Mouse (Mus musculus) layer of hippocampus, adult 18-20 months (tissue): Measurements from ENCODE around the gene Fam83g. TPM values are rescaled to one million over a fixed set of nuclear protein-coding genes. Genes with fewer than 3 reads are reported as not detected.
A peak's percentile ranks its signal among the peaks of the same experiment; 100 is the strongest.
"Not testable (repeated sequence)": the region's sequence is repeated elsewhere in the genome, so short reads cannot be mapped to it uniquely, and the experiment has no call there.

Experiments used
- DNase-seq, 2 experiments: peaks; one replicate each; pipeline ENCODE4 v3.0.0; 2022; ENCODE audit warnings: low spot score in 2 of 2
- long read RNA-seq: library from polyadenylated mRNA; stranded (forward); transcript quantifications from one replicate; pipeline ENCODE4 v2.0.0, GENCODE M21; 2021
- total RNA-seq, 2 experiments: library from RNA; stranded (reverse); gene quantifications; 2 replicates each; pipeline ENCODE4 v1.2.3; 2021

The Fam83g gene
- under 1 TPM in 1 of 2 experiments, not detected in 1; 0.07 TPM for total RNA-seq
- long read RNA-seq, full-length matches to known transcripts: 1 of 1 reads
- long read RNA-seq, partial matches to known transcripts: 0 of 1 reads
- long read RNA-seq, other reads (novel, unspliced or antisense): 0 of 1 reads

DNA sequence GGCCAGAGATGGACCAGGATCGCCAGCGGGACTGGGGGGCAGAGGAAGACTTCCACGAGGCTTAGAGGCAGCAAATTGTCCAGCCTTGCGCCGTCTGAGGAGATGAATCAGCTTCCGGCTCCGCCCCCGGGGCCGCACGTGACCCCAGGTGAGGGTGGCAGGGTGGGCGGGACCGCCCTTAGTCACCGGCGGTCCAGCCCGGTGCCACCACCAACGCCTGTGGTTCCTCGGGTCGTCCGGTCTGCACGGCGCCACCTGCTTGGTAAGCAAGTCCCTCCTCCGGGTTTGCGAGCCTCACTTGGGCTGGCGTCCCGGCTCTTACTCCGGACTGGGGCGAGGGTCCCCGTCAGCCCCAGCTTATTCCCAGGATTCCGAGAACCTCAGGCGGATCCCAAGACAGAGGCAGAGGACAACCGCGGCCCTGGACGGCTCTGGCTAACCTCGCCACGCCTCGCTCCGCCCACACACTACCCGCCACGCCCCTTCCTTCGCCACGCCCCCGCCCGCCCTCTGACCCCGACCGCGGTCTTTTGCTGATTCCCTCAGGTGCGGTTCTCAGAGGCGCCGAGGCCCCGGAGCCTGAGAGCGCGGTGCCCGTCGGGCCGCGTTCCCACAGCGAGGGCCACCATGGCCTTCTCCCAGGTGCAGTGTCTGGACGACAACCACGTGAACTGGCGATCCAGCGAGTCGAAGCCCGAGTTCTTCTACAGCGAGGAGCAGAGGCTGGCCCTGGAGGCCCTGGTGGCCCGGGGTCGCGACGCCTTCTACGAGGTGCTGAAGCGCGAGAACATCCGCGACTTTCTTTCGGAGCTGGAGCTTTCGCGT, at the start of gene Fam83g:
TSS of gene Fam83g (plus strand) at position 185 of the 825 bp plus-strand sequence.
- no peak for DNase-seq

DNA sequence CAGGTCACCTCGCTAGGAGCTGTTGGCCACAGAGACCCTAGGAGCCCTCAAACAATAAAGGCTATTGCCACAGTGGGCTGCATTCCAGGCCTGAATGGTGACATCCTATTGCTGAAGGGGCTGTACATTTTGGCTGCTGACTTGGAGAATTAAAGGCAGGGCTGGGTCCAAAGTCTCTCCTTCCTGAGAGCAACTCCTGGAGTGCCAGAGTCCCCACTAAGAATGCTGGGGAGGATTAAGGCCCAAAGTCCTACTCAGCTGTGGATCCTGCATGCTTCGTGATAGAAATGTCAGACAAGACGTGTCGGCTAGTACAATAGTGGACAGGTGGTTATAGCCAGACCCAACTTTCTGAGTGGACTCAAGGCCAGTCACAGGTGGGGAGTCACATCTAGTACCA, 47.6 kb upstream of the Fam83g start:
- DNase-seq: not testable (repeated sequence)

DNA sequence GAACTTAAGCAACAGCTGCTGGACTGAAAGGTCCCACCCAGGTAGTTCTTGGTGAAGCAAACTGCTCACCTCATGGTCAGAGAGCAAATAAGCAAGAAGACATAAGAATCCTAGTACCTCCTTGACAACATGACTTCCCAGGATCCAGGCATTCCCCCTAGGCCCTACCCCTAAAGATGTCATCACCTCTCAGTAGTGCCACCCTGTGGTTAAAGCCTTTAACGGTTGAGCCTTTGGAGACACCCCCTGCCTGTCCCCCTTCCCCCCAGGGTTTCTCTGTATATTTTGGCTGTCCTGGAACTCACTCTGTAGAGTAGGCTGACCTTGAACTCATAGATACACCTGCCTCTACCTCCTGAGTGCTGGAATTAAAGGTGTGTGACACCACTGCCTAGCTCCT, 46.5 kb upstream of the Fam83g start:
- no peak for DNase-seq

DNA sequence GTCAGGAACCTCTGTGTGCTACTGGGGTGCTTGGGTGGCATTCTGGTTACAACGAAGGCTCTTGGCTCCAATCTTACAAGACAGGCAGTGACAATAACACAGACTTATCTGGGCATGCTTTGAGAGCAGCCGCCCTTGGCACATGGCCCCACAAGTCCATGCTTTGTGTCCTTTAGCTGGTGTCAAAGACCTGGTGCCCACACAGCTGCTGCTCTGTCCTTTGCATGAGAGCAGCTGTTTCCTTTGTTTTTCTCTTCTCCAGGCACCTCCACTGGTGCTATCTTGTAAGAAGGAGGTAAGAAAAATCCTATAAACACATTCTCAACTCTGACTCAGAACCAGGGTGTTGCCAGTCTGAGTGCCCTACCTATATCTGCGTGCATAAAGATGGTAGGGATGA, 46.0 kb upstream of the Fam83g start:
- no peak for DNase-seq

DNA sequence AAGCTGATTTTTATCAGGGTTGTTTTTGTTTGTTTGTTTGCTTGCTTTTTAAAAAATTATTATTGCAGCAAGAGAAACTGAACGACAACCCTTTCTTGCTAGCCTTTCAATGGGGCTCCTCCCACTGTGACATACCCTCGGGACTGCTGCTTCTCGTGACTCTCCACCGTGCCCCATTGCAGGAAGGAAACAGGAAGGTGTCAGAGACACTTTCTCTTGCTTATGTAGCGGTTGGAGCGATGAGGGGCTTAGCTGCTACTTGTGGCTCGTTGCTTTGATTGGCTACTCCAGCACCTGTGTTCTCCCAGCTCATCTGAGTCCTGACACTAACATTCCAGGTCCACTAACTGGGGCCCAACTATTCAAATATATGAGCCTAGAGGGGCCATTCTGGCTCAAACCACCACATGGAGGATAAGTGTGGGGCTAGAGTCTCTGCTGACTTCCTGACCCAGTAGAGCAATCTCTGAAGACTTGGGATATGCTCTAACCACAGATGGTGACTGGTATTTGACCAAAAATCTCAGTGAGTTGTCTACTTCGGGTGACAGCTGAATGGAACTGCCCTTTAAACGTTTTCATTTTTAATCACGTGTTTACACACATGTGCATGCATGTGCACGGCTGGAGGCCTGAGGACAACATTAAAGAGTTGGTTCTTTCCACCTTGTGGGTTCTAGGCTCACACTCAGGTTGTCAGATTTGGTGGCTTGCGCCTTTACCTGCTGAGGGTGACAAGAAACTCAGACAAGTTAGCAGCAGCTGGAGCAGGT, 44.9 kb upstream of the Fam83g start:
- no peak for DNase-seq

DNA sequence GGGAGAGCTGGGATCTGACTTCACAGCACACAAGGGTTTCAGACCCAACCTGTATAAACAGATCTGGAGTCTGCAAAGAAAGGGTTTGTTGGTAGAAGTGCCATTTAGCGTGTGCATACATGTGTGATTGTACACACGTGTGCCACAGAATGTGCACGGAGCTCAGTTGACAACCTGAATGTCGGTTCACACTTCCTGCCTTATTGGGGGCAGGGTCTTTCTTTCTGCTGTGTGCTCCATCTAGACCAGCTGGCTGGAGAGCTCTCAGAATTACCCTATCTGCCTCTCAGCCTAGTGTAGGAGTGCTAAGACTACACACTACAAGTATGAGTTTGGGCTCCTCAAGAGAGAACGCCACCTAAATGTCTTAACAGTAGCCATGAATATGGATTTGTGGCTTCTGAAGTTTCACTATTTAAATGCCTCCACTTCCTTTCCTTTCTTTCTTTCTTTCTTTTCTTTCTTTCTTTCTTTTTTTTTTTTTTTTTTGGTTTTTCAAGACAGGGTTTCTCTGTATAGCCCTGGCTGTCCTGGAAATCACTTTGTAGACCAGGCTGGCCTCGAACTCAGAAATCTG, 44.2 kb upstream of the Fam83g start:
- no peak for DNase-seq

DNA sequence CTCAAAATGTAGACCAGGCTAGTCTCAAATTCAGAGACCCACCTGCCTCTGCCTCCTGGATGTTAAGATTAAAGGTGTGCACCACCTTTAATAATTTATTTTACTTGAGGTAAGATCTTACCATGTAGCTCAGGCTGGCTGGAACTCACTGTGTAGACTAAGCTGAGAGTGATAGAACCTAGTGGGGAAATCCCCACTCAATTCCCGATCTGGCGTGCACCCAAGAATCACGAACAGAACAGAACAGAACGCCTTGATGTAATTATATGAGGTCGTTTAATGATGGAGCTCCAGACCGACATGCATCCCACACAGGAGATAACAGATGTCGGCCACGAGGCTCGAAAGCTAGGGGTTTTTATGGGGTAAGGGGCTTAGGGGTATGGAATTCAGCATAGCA, 43.3 kb upstream of the Fam83g start:
- peak in 1 of 2 experiments; percentile 59 for DNase-seq

DNA sequence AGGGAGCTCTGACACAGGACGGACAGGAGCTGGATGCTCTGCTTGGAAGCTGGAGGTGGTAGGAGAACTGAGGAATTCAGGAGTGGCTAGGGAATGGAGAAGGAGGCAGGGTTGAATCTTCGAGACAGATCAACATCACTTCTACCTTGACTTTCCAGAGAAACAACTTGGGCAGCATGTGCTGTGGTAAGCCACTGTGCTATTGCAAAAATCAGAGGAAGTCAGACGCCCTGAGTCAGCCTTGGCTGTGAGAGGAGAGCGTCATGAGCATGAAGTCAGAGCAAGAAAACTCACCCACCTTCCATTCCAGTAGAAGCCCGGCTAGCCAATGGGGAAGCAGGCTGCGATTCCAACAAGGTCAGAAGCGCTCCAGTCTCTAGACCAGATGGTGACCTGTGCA, 41.8 kb upstream of the Fam83g start:
- no peak for DNase-seq

DNA sequence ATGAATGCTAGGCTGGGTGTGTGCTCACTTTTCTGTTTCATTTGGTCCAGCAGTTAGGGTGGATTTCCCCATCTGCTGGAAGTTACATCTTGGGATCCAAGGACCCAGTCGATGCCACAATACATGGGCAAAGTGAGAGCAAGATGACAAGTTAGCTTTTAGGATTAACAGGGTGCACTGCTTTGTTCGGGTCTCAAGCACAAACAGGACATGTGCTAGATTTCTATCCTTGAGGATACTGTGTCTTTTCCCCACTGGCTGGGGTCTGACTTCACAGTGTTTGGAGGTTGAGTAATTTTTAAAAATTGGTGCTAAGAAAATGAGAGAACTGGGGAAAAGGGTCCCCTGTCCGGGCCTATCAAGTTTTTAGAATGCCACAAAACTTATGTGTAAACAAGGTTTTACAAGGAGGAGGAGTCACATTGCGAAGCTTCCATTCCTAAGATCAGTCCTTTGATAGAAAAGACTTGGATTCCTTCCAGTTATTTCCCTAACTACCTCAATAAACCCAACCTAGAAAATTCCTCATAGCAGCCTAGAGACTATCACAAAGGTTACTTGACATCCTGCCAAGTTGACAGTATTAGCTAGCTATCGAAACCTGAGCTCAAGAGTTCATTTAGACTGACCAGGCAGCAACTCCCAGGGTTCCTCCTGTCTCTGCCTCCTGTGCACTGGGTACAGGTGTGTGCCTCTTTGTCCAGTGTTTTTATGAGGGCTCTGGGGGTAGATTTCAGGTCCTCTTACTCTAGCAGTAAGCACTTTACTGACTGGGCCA, 40.5 kb upstream of the Fam83g start:
- DNase-seq: no peak

DNA sequence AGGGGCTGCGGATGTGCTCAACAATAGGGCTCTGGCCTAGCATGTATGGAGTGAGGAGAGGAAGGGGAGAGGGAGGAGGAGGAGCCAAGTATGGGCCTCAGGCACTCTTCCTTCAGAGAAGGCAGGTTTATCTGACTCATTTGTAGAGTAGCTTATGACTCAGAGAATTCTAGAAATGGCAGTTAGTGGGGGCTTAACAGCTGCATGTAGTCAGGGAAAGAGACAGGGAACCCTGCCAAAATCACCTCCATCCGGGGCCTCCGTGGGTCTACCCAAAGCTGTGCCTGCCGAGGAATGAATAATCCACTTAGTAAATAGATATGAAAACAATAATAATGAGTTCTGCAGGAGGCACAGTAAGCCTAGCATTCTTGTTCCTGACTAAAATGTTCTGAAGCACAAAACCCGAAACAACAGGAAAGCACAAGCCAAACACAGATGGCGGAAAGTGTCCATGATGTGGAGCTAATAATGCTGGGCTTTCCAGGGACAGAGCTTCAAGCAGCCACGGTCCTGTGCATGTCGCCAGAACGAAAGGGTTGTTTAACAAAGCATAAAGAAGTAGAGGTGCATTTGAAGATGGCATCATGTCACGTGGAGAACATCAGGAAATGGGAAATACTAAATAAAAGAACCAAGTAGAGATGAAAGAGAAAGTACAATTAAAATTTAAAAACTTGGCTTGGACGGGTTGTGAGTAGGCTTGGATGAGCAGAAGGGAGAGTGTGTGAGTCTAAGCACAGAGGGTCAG, 39.1 kb upstream of the Fam83g start:
- peak; percentile 77 to 89 for DNase-seq

DNA sequence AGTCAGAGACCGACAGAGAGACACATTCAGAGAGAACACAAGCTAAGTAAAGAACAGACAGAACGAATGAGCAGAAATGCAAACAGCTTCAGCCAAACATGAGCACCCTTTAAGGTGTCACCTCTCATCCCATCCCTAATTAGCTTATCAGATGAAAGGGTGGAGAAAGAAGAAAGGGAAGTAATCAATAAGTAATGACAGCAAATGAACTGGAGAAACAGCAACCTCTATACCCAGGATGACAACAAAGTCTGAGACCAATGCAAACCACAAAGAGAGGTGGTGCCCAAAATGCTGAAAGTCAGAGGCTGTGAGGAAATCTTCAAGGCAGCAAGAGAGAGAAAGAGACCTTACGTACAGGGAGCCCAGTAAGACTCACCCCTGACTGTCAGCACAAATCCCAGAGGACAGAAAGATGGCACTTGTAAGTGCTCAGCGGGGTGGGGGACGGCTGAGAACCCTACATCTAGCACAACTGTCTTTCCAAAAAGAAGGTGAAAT, 38.5 kb upstream of the Fam83g start:
- DNase-seq: no peak

DNA sequence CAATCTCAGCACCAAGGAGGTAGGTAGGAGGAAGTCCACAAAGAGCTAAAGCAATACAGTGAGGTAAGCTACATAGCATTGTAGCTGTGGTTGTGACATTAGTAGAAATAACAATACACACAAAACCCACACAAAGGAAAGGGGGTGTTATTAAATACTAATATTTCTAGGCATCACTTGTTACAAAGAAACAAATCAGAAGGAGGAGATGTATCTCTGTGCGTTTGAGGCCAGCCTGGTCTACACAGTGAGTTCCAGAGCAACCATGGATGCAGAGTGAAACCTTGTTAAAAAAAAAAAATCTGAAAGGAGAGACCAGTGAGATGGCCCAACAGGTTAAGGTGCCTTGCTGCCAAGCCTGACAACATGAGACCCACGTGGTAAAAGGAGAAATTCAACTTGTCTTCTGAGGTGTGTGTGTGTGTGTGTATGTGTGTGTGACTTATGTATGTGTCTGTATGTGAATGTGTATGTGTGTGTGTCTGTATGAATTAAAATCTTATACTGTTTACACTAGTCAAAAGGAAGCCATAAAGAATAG, 37.3 kb upstream of the Fam83g start:
- DNase-seq: no peak

DNA sequence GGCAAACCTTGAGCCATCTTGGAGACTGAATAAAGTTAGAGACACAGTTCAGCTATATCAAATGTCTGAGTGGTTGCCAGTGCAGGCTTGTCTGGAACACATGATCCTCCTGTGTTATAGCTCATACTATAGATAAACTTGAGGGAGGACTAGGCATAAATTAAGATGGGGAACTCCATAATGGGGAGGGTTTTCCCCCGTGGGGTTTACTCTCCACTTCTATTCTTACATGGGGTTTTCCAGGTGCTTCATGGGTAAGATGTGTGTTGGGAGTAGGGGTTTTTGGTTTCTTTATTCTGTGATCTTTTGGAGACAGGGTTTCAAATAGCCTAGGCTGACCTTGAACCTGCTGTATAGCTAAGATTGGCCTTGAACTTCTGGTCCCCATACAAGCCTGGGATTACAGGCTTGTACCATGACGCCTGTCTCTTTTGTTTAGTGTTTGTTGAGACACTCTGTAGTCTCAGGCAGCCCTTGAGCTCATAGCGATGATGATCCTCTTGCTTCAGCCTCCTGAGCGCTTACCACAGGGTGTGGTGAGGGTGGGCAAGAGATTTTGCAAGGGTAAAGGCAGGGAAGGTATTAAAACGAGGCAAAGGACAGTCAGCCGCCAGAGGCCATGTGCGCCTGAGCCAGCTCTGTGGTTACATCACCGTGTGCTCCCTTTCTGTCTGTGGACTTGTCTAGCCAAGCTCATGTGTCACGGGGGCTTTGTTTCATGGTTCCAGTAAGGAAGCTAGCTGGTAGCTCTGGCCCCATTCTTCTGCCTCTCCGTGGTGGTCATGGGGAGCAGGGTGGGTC, 36.6 kb upstream of the Fam83g start:
- no peak for DNase-seq

DNA sequence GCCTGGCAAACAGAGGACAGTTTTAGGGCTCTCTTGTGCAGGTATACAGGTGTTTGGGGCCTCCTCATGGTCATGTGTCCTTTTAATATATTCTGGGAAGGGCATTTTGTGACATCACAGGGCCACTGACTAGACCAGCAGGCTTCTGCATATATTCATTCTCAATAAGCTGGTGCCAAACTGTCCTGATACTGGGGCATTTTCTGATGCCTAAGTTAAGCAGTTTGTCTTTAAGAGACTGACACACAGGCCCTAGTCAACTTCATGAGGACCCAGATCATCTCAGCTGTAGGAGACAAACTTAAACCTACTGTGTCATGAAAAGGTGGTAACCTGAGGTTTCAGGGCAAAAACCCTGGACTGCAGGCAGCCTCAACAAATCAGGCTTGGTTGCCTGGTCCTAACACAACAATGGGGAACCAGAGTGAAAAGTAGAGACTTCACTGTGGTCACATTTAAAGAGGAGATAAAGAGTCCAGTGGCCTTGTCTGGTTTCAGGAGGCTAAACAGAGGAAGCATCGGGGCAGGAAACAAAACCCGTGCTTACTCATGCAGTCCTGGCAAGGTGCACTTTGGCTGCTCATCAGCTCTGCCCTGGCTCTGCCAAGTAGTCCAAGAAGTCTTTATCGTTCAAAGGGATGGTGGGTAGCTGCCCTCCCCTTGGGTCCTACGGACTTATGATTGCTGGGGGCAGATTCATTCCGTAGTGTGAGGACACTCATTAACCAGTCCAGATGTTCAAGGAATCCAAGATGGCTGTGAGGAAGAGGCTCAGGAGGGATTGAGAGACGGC, 35.7 kb upstream of the Fam83g start:
- DNase-seq: no peak

DNA sequence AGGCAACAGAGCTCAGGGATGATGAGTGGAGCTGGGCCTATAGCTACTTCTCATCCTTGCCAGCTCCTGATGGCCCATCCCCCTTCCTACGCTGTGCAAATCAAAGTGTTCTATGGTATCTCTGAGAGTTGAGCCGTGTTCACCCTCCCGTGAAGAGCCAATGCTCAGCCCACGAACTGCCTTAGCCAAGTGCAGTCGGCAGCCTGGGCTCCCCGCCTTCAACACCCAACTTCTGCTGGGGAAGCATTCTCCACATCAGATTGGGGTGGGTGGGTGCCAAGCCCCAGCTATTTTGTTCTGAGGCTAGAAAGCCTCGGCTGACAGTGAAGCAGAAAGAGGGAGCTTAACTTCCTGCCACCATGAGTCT, 35.2 kb upstream of the Fam83g start:
- peak; percentile 63 to 82 for DNase-seq

DNA sequence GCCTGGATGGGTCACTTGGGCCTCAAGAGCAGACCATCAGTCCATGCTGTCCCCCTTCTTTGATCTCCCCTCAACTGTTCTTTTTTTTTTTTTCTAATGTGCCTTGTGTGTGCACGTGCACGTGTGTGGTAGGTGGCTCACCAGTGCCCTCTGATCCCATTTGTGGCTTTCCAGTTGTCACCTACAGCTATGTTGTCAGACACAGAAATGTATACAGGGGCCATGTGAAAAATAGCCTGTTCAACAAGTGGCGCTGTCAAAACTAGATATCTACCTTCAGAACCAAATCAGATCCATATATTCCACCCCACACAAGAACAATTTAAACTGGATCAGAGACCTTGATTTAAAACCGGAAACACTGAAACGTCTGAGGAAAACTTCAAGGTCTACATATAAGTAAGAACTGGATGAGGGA, 34.7 kb upstream of the Fam83g start:
- no peak for DNase-seq

DNA sequence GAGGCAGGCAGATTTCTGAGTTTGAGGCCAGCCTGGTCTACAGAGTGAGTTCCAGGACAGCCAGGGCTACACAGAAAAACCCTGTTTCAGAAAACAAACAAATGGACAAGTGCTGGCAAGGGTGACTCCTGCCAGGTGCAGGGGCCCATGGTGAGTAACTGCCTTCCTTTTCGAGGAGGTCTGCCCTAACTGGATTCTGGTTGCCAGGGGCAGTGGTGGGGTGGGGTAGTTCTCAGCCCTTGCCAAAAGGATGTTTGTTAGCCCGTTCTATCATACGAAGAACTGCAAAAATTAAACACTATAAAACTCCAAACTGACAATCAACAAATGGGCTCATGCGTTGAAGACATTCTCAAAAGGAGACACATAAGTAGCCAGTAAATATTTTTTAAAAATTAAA, 34.3 kb upstream of the Fam83g start:
- no peak for DNase-seq
